Mouse (Mus musculus): ENCODE results near the gene Dis3l.

The Dis3l gene

GRCm38 (mm10) chr9:64341254-64341566, at the start of gene Dis3l:
Dis3l (minus strand) TSS chr9:64341288.
- no peak for DNase-seq

GRCm38 (mm10) chr9:64389576-64390292, 48.6 kb upstream of the Dis3l start:
- DNase-seq = no peak

- no peak for DNase-seq
Observed at GRCm38 (mm10) chr9:64386466-64387211, 45.6 kb upstream of the Dis3l start.

GRCm38 (mm10) chr9:64385511-64386465, 44.7 kb upstream of the Dis3l start, which contains the start of gene Megf11:
Megf11 (plus strand) TSS chr9:64385626.
- no peak for DNase-seq

- no peak for DNase-seq
Observed at GRCm38 (mm10) chr9:64383021-64383788, 42.1 kb upstream of the Dis3l start.

- no peak for DNase-seq
Observed at GRCm38 (mm10) chr9:64376380-64376779, 35.3 kb upstream of the Dis3l start.

- no peak for DNase-seq
Observed at GRCm38 (mm10) chr9:64371305-64371819, 30.3 kb upstream of the Dis3l start.

- DNase-seq = no peak
Observed at GRCm38 (mm10) chr9:64369871-64370270, 28.8 kb upstream of the Dis3l start.

GRCm38 (mm10) chr9:64361231-64361950, 20.3 kb upstream of the Dis3l start:
- no peak for DNase-seq

- no peak for DNase-seq
Observed at GRCm38 (mm10) chr9:64355627-64356026, 14.5 kb upstream of the Dis3l start.

- DNase-seq = no peak
Observed at GRCm38 (mm10) chr9:64351191-64351590, 10.1 kb upstream of the Dis3l start.

GRCm38 (mm10) chr9:64349490-64349889, 8.4 kb upstream of the Dis3l start:
- no peak for DNase-seq

- no peak for DNase-seq
Observed at GRCm38 (mm10) chr9:64347377-64347776, 6.3 kb upstream of the Dis3l start.

- no peak for DNase-seq
Observed at GRCm38 (mm10) chr9:64345931-64346330, 4.8 kb upstream of the Dis3l start.

- no peak for DNase-seq
Observed at GRCm38 (mm10) chr9:64343656-64344055, 2.6 kb upstream of the Dis3l start.

GRCm38 (mm10) chr9:64341671-64342070, 583 bp upstream of the Dis3l start:
- DNase-seq = no peak

GRCm38 (mm10) chr9:64340351-64341253, 486 bp downstream of the Dis3l start:
- peak; percentile 87 for DNase-seq

- DNase-seq = peak; percentile 7
Observed at GRCm38 (mm10) chr9:64339361-64339760, 1.7 kb downstream of the Dis3l start.

GRCm38 (mm10) chr9:64335825-64336224, 5.3 kb downstream of the Dis3l start:
- no peak for DNase-seq

GRCm38 (mm10) chr9:64323976-64324375, 17.1 kb downstream of the Dis3l start:
- DNase-seq = no peak
